Mouse (Mus musculus): ENCODE measurements around the gene Sec11a.

- TF ChIP-seq POLR2A (IDR thresholded peaks at IDR 0.05; ENCODE audit: borderline replicate concordance, extremely low read depth, insufficient read depth, insufficient read length, poor library complexity, severe bottlenecking) (no peak), CTCF (IDR thresholded peaks at IDR 0.05; ENCODE audit: borderline replicate concordance, extremely low read depth, insufficient read depth, insufficient read length) (no peak)
Observed at GRCm38 (mm10) chr7:80917916-80918465, 29.6 kb downstream of the Sec11a start.

All from brain, embryonic 14.5 days (tissue).